Mouse (Mus musculus) ES-E14 (cell line): ENCODE results near the gene Plcd3. TPM values are rescaled to one million over a fixed set of nuclear protein-coding genes. Genes with fewer than 3 reads are reported as not detected.

Experiments
- DNase-seq: peaks from one replicate; pipeline ENCODE4 v3.0.0-alpha.2; 2013; ENCODE audit warnings: low read depth, low spot score
- H3K27ac ChIP-seq: 2 replicates; pipeline ENCODE4 v1.5.1; 2012; ENCODE audit warnings: low read depth, mild to moderate bottlenecking, low read length, moderate library complexity, mixed read lengths; ENCODE audit not compliant: poor library complexity, insufficient read depth, severe bottlenecking
- H3K36me3 ChIP-seq: 2 replicates; pipeline ENCODE4 v1.6.1; 2012; ENCODE audit warnings: mild to moderate bottlenecking, low read length, moderate library complexity, mixed read lengths; ENCODE audit not compliant: control insufficient read depth, poor library complexity, insufficient read depth, severe bottlenecking
- H3K4me1 ChIP-seq, 2 experiments: fragments of 150-350 bp in 1 of 2; sonication (generic) in 1 of 2; 2 replicates each; pipeline ENCODE4 v1.6.1; 2012; ENCODE audit warnings: low read length in 2 of 2, mild to moderate bottlenecking in 1 of 2, mixed read lengths in 1 of 2; ENCODE audit not compliant: control insufficient read depth in 2 of 2, insufficient read depth in 2 of 2, poor library complexity in 1 of 2
- H3K4me3 ChIP-seq, 2 experiments: fragments of 150-350 bp in 1 of 2; sonication (generic) in 1 of 2; 2 replicates each; pipeline ENCODE4 v1.5.1; 2012; ENCODE audit warnings: low read length in 2 of 2, low read depth in 1 of 2, mild to moderate bottlenecking in 1 of 2, mixed read lengths in 1 of 2; ENCODE audit not compliant: insufficient read depth in 1 of 2, poor library complexity in 1 of 2, severe bottlenecking in 1 of 2
- H3K9ac ChIP-seq: 2 replicates; pipeline ENCODE4 v1.6.1; 2012; ENCODE audit warnings: low read depth, mild to moderate bottlenecking, low read length, mixed read lengths; ENCODE audit not compliant: poor library complexity, insufficient read depth, severe bottlenecking
- H3K9me3 ChIP-seq: fragments of 150-350 bp; sonication (generic); 2 replicates; pipeline ENCODE4 v1.6.1; 2012; ENCODE audit warnings: low read depth, mild to moderate bottlenecking, low read length; ENCODE audit not compliant: control insufficient read depth, insufficient read depth
- CHD2 ChIP-seq: IDR thresholded peaks from 2 replicates; pipeline ENCODE4 v1.6.1; 2014; ENCODE audit warnings: mild to moderate bottlenecking, low read depth, low read length, inconsistent platforms
- HCFC1 ChIP-seq: IDR thresholded peaks from 2 replicates; pipeline ENCODE4 v1.6.1; 2012; ENCODE audit warnings: low read length, inconsistent platforms, borderline replicate concordance; ENCODE audit not compliant: insufficient read depth
- MAFK ChIP-seq: IDR thresholded peaks from 2 replicates; pipeline ENCODE4 v1.6.1; 2014; ENCODE audit warnings: mild to moderate bottlenecking, low read depth, low read length, inconsistent platforms; ENCODE audit not compliant: insufficient read depth
- ZC3H11A ChIP-seq: IDR thresholded peaks from 2 replicates; pipeline ENCODE4 v1.6.1; 2012; ENCODE audit warnings: low read depth, mild to moderate bottlenecking, inconsistent platforms, low read length, borderline replicate concordance
- ZNF384 ChIP-seq: IDR thresholded peaks from 2 replicates; pipeline ENCODE4 v1.6.1; 2012; ENCODE audit warnings: low read depth, low read length, inconsistent platforms
- in situ Hi-C, 2 experiments: fragments of 600-800 bp; cut with MboI; formaldehyde crosslinking; loops; one replicate each; pipeline ENCODE4 v1.15.1; 2025; ENCODE audit warnings: low sequenced_read_pairs in 2 of 2, inconsistent platforms in 1 of 2; ENCODE audit not compliant: unreplicated experiment in 2 of 2
- total RNA-seq: library from RNA; depleted of rRNA; stranded (reverse); fragments of 300-350 nt; gene quantifications from 2 replicates; pipeline ENCODE4 v1.2.3, GENCODE M21; 2012

Gene Plcd3
- total RNA-seq, 1 experiment: 8.0 TPM

- no peak overlapping the region for H3K9ac ChIP-seq
- H3K4me3 ChIP-seq: no peak overlapping the region
- H3K4me1 ChIP-seq: peaks cover 3 to 6% of the 10 kb centered on the region in 2 experiments; a peak in 2 of 4 replicates
- peaks cover 62% of the 10 kb centered on the region for H3K36me3 ChIP-seq
- no peak for TF ChIP-seq CHD2
- TF ChIP-seq HCFC1: no peak
- no peak for TF ChIP-seq MAFK
- TF ChIP-seq ZC3H11A: no peak
- TF ChIP-seq ZNF384: no peak
- no peak overlapping the region for H3K27ac ChIP-seq
- H3K9me3 ChIP-seq: no peaks in the 10 kb centered on the region
- in situ Hi-C loops: no loop called here
- DNase-seq: no peak
These were observed 33.2 kb downstream of the Plcd3 start for GRCm38 (mm10) chr11:103068272-103068671.

GRCm38 (mm10) chr11:103067457-103068001 is 33.9 kb downstream of the Plcd3 start:
- H3K9ac ChIP-seq: no peak overlapping the region
- TF ChIP-seq ZC3H11A: no peak
- TF ChIP-seq ZNF384: no peak
- no peak for TF ChIP-seq HCFC1
- TF ChIP-seq MAFK: no peak
- TF ChIP-seq CHD2: no peak
- no peak overlapping the region for H3K4me3 ChIP-seq
- no peaks in the 10 kb centered on the region for H3K9me3 ChIP-seq
- H3K4me1 ChIP-seq: peaks cover 3 to 6% of the 10 kb centered on the region in 2 experiments; a peak in 2 of 4 replicates
- in situ Hi-C loops: no loop called here
- peaks cover 63% of the 10 kb centered on the region for H3K36me3 ChIP-seq
- H3K27ac ChIP-seq: no peak overlapping the region
- peak; percentile 28 for DNase-seq

DNA sequence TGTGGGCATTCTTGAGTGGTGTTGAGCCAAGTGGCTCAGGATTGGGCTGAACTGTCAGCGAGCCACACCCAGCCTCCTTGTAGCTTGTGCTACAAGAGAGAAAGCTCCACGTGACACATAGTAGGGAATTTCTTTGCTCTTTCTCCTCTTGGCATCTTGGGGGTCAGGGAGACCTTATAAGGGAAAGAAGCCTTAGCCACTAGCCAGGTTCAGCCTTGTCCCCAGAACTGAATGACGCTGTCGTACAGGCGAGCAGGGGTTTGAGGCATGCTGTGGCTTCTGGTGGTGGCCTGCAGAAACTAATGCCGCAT is 34.5 kb downstream of the Plcd3 start:
- no peak for TF ChIP-seq HCFC1
- TF ChIP-seq ZNF384: no peak
- TF ChIP-seq CHD2: no peak
- no peak for TF ChIP-seq MAFK
- TF ChIP-seq ZC3H11A: no peak
- in situ Hi-C loops: no loop called here
- Histone ChIP-seq H3K4me1 (peaks cover 3 to 6% of the 10 kb centered on the region in 2 experiments; a peak in 2 of 4 replicates), H3K4me3 (no peak overlapping the region), H3K9ac (no peak overlapping the region), H3K9me3 (no peaks in the 10 kb centered on the region), H3K36me3 (peaks cover 63% of the 10 kb centered on the region), H3K27ac (no peak overlapping the region)
- no peak for DNase-seq

DNA sequence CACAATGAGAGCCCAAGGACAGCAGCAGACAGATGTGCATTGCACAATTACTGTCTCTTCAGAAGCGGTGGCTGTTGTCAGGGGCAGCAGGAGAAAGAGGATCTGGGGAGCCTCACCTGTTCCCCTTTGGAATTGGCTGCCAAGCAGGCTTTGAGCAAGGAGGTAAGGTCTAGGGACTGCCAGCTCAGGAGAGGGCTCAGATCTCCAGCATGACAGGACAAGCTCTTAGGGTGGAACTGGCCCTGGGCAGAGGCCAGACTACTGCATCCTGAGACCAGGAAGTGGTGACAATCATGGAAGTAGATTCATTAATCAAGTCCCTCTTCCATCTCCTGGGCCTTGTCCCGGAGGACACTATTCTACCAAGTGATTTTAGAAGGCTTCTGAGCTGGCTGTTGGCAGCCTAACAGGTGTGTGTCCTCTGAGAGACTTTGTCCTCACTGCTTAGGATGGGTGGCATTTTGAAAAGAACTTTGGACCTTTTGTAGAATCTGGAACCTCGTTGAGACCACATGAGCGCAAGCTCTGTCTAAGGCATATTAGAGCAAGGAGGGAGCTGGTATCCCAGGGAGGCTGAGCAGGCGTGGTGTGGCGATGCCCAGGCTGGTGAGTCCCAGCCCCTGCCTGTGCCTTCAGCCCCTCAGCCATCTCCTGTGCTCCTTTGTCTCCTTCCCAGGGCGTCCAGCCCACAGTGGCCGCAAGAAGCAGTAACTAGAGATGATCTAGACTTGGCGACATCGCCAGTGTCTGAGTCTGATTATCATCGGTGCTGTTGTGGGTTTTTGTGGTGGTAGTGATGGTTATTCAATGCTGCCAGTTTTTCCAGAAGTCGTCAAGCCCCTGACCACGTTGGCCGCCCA is 35.0 kb downstream of the Plcd3 start:
- H3K9me3 ChIP-seq: no peaks in the 10 kb centered on the region
- in situ Hi-C loops: no loop called here
- no peak overlapping the region for H3K9ac ChIP-seq
- TF ChIP-seq ZC3H11A (no peak), CHD2 (no peak), ZNF384 (no peak), MAFK (no peak), HCFC1 (no peak)
- H3K4me3 ChIP-seq: no peak overlapping the region
- no peak overlapping the region for H3K27ac ChIP-seq
- no peak for DNase-seq
- H3K36me3 ChIP-seq: peaks cover 62% of the 10 kb centered on the region
- peaks cover 3 to 6% of the 10 kb centered on the region in 2 experiments; a peak in 2 of 4 replicates for H3K4me1 ChIP-seq
